Mouse (Mus musculus) midbrain, embryonic 11.5 days (tissue): ENCODE results near the gene Fam192a. TPM values are rescaled to one million over a fixed set of nuclear protein-coding genes. Genes with fewer than 3 reads are reported as not detected.

Experiments
- ATAC-seq: fragments of 200-750 bp; cut with Nextera tagmentation; 2 replicates; pipeline ENCODE4 v1.8.0; 2017; ENCODE audit warnings: moderate TSS enrichment, moderate library complexity; ENCODE audit not compliant: low FRiP score
- DNase-seq: peaks from one replicate; pipeline ENCODE4 v3.0.0; 2015; ENCODE audit warnings: low spot score; ENCODE audit errors: missing footprints
- H3K27ac ChIP-seq: fragments of 300-500 bp; sonication (generic); 2 replicates; pipeline ENCODE4 v1.5.1; 2014; ENCODE audit warnings: low read depth, low read length
- H3K27me3 ChIP-seq: fragments of 300-500 bp; sonication (generic); 2 replicates; pipeline ENCODE4 v1.6.1; 2014; ENCODE audit warnings: mild to moderate bottlenecking, low read length, moderate library complexity, mixed read lengths; ENCODE audit not compliant: control insufficient read depth, insufficient read depth
- H3K36me3 ChIP-seq: fragments of 300-500 bp; sonication (generic); 2 replicates; pipeline ENCODE4 v1.6.1; 2014; ENCODE audit warnings: mild to moderate bottlenecking, low read length, moderate library complexity, mixed read lengths; ENCODE audit not compliant: control insufficient read depth, insufficient read depth
- H3K4me1 ChIP-seq: fragments of 300-500 bp; sonication (generic); 2 replicates; pipeline ENCODE4 v1.6.1; 2014; ENCODE audit warnings: low read length; ENCODE audit not compliant: control insufficient read depth, insufficient read depth
- H3K4me2 ChIP-seq: fragments of 300-500 bp; sonication (generic); 2 replicates; pipeline ENCODE4 v1.6.1; 2014; ENCODE audit warnings: mild to moderate bottlenecking, moderate library complexity
- H3K4me3 ChIP-seq: fragments of 300-500 bp; sonication (generic); 2 replicates; pipeline ENCODE4 v1.5.1; 2014; ENCODE audit warnings: low read depth, low read length
- H3K9ac ChIP-seq: fragments of 300-500 bp; sonication (generic); 2 replicates; pipeline ENCODE4 v1.6.1; 2014; ENCODE audit warnings: low read length
- H3K9me3 ChIP-seq: fragments of 300-500 bp; sonication (generic); 2 replicates; pipeline ENCODE4 v1.6.1; 2016; ENCODE audit warnings: low read length; ENCODE audit not compliant: control insufficient read depth
- WGBS: fragments of 180-500 bp; shearing (Covaris S2); extraction: QIAGEN DNeasy Blood & Tissue Kit; methylation state at CpG from one replicate; pipeline ENCODE4 v1.1.7; 2014; 5-methylcytosine and 5-hydroxymethylcytosine counted together
- polyA plus RNA-seq: library from polyadenylated mRNA; unstranded; fragments of >200 nt; fragmentation: Nextera tagmentation; extraction: Ambion mirVana; gene quantifications from 2 replicates; pipeline ENCODE4 v1.2.1, GENCODE M21; 2014

The Fam192a gene
- polyA plus RNA-seq, 1 experiment from 2014 or later, result 107 TPM

- H3K9ac ChIP-seq, result no peak overlapping the region
- H3K4me1 ChIP-seq, result peaks cover 10% of the 10 kb centered on the region; the same call in 1 of the 2 replicates
- H3K4me2 ChIP-seq, result no peak overlapping the region
- no peak overlapping the region for H3K27ac ChIP-seq
- H3K9me3 ChIP-seq, result no peaks in the 10 kb centered on the region
- no peaks in the 10 kb centered on the region for H3K36me3 ChIP-seq
- no peak for ATAC-seq
- 91% methylated on average over 5 of the region's 5 CpGs for WGBS
- DNase-seq, result peak; percentile 80
- H3K27me3 ChIP-seq, result no peaks in the 10 kb centered on the region
- no peak overlapping the region for H3K4me3 ChIP-seq
Measured at GRCm38 (mm10) chr8:94607064-94607463, 5.3 kb upstream of the Fam192a start.

GRCm38 (mm10) chr8:94604030-94604429, 2.2 kb upstream of the Fam192a start:
- Histone ChIP-seq H3K9ac (no peak overlapping the region), H3K4me1 (peaks cover 19% of the 10 kb centered on the region), H3K36me3 (no peaks in the 10 kb centered on the region), H3K9me3 (no peaks in the 10 kb centered on the region), H3K27ac (no peak overlapping the region), H3K4me2 (no peak overlapping the region), H3K4me3 (no peak overlapping the region), H3K27me3 (no peaks in the 10 kb centered on the region)
- ATAC-seq (no peak), DNase-seq (no peak)
- WGBS, result 92% methylated on average over 2 of the region's 2 CpGs

- Histone ChIP-seq H3K36me3 (no peaks in the 10 kb centered on the region), H3K4me1 (peaks cover 19% of the 10 kb centered on the region), H3K9me3 (no peaks in the 10 kb centered on the region), H3K27me3 (no peaks in the 10 kb centered on the region), H3K4me2 (peak overlapping the region; percentile 80), H3K27ac (peak overlapping the region; percentile 69; the same call in 1 of the 2 replicates), H3K4me3 (peak overlapping the region; percentile 85), H3K9ac (peak overlapping the region; percentile 88)
- WGBS, result under 1% methylated on average over 31 of the region's 31 CpGs
- ATAC-seq (no peak), DNase-seq (peak; percentile 94)
Measured at GRCm38 (mm10) chr8:94602471-94603131, 804 bp upstream of the Fam192a start.

GRCm38 (mm10) chr8:94601034-94601606, 677 bp downstream of the Fam192a start:
- ATAC-seq, result peak; percentile 47
- under 1% methylated on average over 51 of the region's 51 CpGs for WGBS
- Histone ChIP-seq H3K4me2 (peak overlapping the region; percentile 76), H3K36me3 (no peaks in the 10 kb centered on the region), H3K9me3 (no peaks in the 10 kb centered on the region), H3K27me3 (no peaks in the 10 kb centered on the region), H3K27ac (peak overlapping the region; percentile 64), H3K4me1 (peaks cover 19% of the 10 kb centered on the region), H3K4me3 (peak overlapping the region; percentile 85), H3K9ac (peak overlapping the region; percentile 77)
- peak; percentile 95 for DNase-seq

GRCm38 (mm10) chr8:94600478-94600877, 1.3 kb downstream of the Fam192a start:
- no peak overlapping the region for H3K27ac ChIP-seq
- H3K27me3 ChIP-seq, result no peaks in the 10 kb centered on the region
- peak overlapping the region; percentile 85 for H3K4me3 ChIP-seq

GRCm38 (mm10) chr8:94594211-94594610, 7.6 kb downstream of the Fam192a start:
- H3K9ac ChIP-seq, result no peak overlapping the region
- H3K4me2 ChIP-seq, result no peak overlapping the region
- no peak overlapping the region for H3K27ac ChIP-seq
- H3K4me1 ChIP-seq, result no peaks in the 10 kb centered on the region
- H3K4me3 ChIP-seq, result no peak overlapping the region
- 81% methylated on average over 1 of the region's 1 CpGs for WGBS
- H3K27me3 ChIP-seq, result no peaks in the 10 kb centered on the region
- ATAC-seq, result no peak
- no peaks in the 10 kb centered on the region for H3K9me3 ChIP-seq
- peaks cover 2% of the 10 kb centered on the region; the same call in 1 of the 2 replicates for H3K36me3 ChIP-seq
- DNase-seq, result no peak

More at GRCm38 (mm10) chr8:94600478-94600877, 1.3 kb downstream of the Fam192a start:
- Histone ChIP-seq H3K36me3 (no peaks in the 10 kb centered on the region), H3K9me3 (no peaks in the 10 kb centered on the region), H3K9ac (peak overlapping the region; percentile 77), H3K4me2 (peak overlapping the region; percentile 76), H3K4me1 (peaks cover 19% of the 10 kb centered on the region)
- WGBS, result 31% methylated on average over 5 of the region's 5 CpGs
- DNase-seq (no peak), ATAC-seq (no peak)

- peaks cover 7% of the 10 kb centered on the region; the same call in 1 of the 2 replicates for H3K36me3 ChIP-seq
- no peak for DNase-seq
Measured at GRCm38 (mm10) chr8:94591691-94592090, 10.1 kb downstream of the Fam192a start.

GRCm38 (mm10) chr8:94584238-94584817, 17.5 kb downstream of the Fam192a start:
- Histone ChIP-seq H3K4me3 (no peak overlapping the region), H3K4me1 (no peaks in the 10 kb centered on the region), H3K27ac (no peak overlapping the region), H3K9ac (no peak overlapping the region), H3K9me3 (no peaks in the 10 kb centered on the region), H3K36me3 (peaks cover 24% of the 10 kb centered on the region), H3K27me3 (no peaks in the 10 kb centered on the region), H3K4me2 (no peak overlapping the region)
- ATAC-seq, result peak; percentile 38; the same call in 1 of the 2 replicates
- peak; percentile 93 for DNase-seq
- 55% methylated on average over 4 of the region's 4 CpGs for WGBS

More at GRCm38 (mm10) chr8:94591691-94592090, 10.1 kb downstream of the Fam192a start:
- no peak overlapping the region for H3K27ac ChIP-seq
- no peaks in the 10 kb centered on the region for H3K9me3 ChIP-seq
- no peaks in the 10 kb centered on the region for H3K4me1 ChIP-seq
- ATAC-seq, result no peak
- 84% methylated on average over 4 of the region's 4 CpGs for WGBS
- no peak overlapping the region for H3K9ac ChIP-seq
- H3K4me3 ChIP-seq, result no peak overlapping the region
- no peak overlapping the region for H3K4me2 ChIP-seq
- no peaks in the 10 kb centered on the region for H3K27me3 ChIP-seq

- Histone ChIP-seq H3K4me2 (no peak overlapping the region), H3K4me1 (no peaks in the 10 kb centered on the region), H3K27me3 (no peaks in the 10 kb centered on the region), H3K4me3 (no peak overlapping the region), H3K36me3 (peaks cover 19% of the 10 kb centered on the region), H3K9me3 (no peaks in the 10 kb centered on the region), H3K9ac (no peak overlapping the region), H3K27ac (no peak overlapping the region)
- ATAC-seq, result no peak
- 92% methylated on average over 6 of the region's 6 CpGs for WGBS
- no peak for DNase-seq
Measured at GRCm38 (mm10) chr8:94582569-94582968, 19.2 kb downstream of the Fam192a start.
